Mouse (Mus musculus): ENCODE measurements around the gene Robo1.

GRCm38 (mm10) chr16:72610661-72611112, 302.6 kb downstream of the Robo1 start:
- no peak for TF ChIP-seq CTCF (IDR thresholded peaks at IDR 0.05; ENCODE audit: insufficient read depth, low read depth, low read length)
- TF ChIP-seq POLR2A (IDR thresholded peaks at IDR 0.05; ENCODE audit: insufficient read depth, low read depth, low read length): no peak
